Mouse (Mus musculus) neutrophil, adult 5-6 weeks (primary cell): ENCODE results near the gene Gm21693. TPM values are rescaled to one million over a fixed set of nuclear protein-coding genes. Genes with fewer than 3 reads are reported as not detected.
"Not testable (repeated sequence)": the region's sequence is repeated elsewhere in the genome, so short reads cannot be mapped to it uniquely, and the experiment has no call there.

Source experiments
- ATAC-seq: fragments of 151-379, 151-347 bp; 2 replicates; pipeline ENCODE4 v1.8.0; 2017; ENCODE audit warnings: mild to moderate bottlenecking, moderate TSS enrichment; ENCODE audit not compliant: insufficient number of reproducible peaks, poor library complexity, low FRiP score, severe bottlenecking; ENCODE audit errors: extremely low read depth
- total RNA-seq: library from RNA; stranded (forward); fragments of 200-1000 nt; gene quantifications from 2 replicates; pipeline ENCODE4 v1.2.3, GENCODE M21; 2017

Gene Gm21693
- not detected in 2 replicates for total RNA-seq

- not testable (repeated sequence) for ATAC-seq
Observed at GRCm38 (mm10) chrY:3345229-3345628, at the start of gene Gm21693. Gene Gm21693, minus strand, starts transcription at chrY:3345329.

- not testable (repeated sequence) for ATAC-seq
Observed at GRCm38 (mm10) chrY:3340661-3341060, 4.5 kb downstream of the Gm21693 start.

DNA sequence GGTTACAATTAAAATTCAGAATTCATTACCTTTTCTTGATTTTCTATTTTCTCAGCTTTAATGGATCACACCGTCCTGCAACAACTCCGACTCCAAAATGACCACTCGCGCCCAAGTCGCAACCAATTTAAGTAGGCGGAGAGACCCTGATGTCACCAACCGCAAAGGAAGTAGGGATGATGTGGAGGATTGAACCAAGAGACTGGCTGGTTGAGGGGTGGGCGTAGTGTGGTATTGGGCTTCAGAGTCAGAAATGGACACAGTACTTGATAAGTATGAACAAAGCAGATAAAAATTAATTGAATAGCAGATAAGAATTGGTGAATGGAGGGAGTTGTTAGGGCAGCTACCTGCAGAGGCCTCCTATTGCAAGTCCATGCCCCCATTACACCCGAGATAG, 38.8 kb downstream of the Gm21693 start, which contains the start of gene Gm21677:
Gene Gm21677, minus strand, starts transcription at position 101 of the 400 bp plus-strand sequence.
- ATAC-seq, result not testable (repeated sequence)

Other genes starting within 250 kb of the Gm21693 start
- gene Gm21677, start 38.9 kb downstream of the Gm21693 start, total RNA-seq, result not detected in 2 replicates
- gene Gm21704, start 64.8 kb upstream of the Gm21693 start, total RNA-seq, result not detected in 2 replicates
- gene Gm21708, start 64.8 kb upstream of the Gm21693 start, total RNA-seq, result not detected in 2 replicates